Mouse (Mus musculus): Measurements from ENCODE around the gene Tll1. TPM values are rescaled to one million over a fixed set of nuclear protein-coding genes. Genes with fewer than 3 reads are reported as not detected.

Tll1 gene
- total RNA-seq (2021) = 1 to 10 TPM; 2.7 to 3.2 TPM
- long read RNA-seq, full-length matches to known transcripts = 3 of 3 reads
- long read RNA-seq, partial matches to known transcripts = 0 of 3 reads
- long read RNA-seq, other reads (novel, unspliced or antisense) = 0 of 3 reads

DNA sequence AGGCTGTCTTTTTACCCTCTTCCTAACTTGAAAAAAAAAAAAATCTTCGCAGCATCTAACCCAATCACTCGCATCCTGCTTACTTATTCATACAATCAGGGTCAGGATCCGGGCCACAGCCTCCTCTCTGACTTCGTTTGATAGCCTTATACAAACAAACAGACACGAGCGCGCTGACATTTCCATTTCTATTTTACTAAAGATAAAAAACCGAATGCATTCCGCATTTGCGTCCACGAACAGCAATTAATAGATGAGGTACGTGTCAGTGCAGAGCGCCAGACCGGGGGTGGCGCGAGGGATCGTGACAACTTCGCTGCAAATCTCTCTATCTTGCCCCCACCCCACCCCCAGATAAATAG is at the start of gene Tll1:
Gene Tll1, minus strand, starts transcription at position 248 of the 362 bp plus-strand sequence.
- peak; percentile 5 to 21 for DNase-seq (ENCODE audit: low spot score in 2 of 2)

DNA sequence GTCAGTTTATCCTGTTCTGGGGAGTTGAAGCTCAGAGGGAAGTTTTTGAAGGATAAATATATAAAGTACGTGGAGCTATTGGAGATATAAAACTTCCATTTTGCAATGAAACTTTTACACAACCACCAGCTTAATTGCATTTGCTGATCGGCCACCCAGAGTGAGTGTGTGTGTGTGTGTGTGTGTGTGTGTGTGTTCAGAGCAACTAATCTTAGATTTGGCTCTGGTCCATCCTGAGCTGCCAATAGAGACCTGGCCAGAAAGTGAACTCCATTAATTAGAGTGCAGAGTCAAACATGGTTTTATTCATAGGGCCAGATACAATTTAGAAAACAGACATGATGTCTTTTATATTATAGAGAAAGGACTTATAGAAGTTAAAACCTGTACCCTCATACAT is 32.6 kb upstream of the Tll1 start:
- no peak for DNase-seq (ENCODE audit: low spot score in 2 of 2)

- no peak for DNase-seq (ENCODE audit: low spot score in 2 of 2)
Observed at GRCm38 (mm10) chr8:64221600-64221999, 15.5 kb upstream of the Tll1 start.

GRCm38 (mm10) chr8:64217644-64218043 is 11.6 kb upstream of the Tll1 start:
- no peak for DNase-seq (ENCODE audit: low spot score in 2 of 2)

DNA sequence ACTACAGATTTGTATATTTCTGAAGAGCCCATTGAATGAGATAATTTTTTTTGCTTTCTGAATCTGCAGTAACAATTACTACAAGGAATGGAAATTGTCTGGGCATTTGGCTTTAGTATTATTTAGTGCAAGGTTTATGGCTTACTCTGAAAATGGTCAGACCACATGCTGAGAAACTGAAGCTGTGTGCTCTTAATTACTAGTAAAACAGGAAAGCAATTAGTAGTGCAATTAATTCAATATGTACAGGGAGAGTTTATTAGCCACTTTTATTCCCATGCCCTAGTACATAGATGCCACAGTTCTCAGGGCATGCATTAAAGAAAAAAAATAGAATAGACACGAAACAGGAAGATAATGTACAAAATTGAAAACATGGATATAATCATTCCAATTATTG is 10.2 kb upstream of the Tll1 start:
- DNase-seq (ENCODE audit: low spot score in 2 of 2) = no peak

- no peak for DNase-seq (ENCODE audit: low spot score in 2 of 2)
Observed at GRCm38 (mm10) chr8:64215374-64215773, 9.3 kb upstream of the Tll1 start.

GRCm38 (mm10) chr8:64214906-64215305 is 8.8 kb upstream of the Tll1 start:
- no peak for DNase-seq (ENCODE audit: low spot score in 2 of 2)

- DNase-seq (ENCODE audit: low spot score in 2 of 2) = peak in 1 of 2 experiments; percentile 21
Observed at GRCm38 (mm10) chr8:64206411-64206861, 365 bp upstream of the Tll1 start.

GRCm38 (mm10) chr8:64205321-64206023 is 599 bp downstream of the Tll1 start:
- peak in 1 of 2 experiments; percentile 4 for DNase-seq (ENCODE audit: low spot score in 2 of 2)

DNA sequence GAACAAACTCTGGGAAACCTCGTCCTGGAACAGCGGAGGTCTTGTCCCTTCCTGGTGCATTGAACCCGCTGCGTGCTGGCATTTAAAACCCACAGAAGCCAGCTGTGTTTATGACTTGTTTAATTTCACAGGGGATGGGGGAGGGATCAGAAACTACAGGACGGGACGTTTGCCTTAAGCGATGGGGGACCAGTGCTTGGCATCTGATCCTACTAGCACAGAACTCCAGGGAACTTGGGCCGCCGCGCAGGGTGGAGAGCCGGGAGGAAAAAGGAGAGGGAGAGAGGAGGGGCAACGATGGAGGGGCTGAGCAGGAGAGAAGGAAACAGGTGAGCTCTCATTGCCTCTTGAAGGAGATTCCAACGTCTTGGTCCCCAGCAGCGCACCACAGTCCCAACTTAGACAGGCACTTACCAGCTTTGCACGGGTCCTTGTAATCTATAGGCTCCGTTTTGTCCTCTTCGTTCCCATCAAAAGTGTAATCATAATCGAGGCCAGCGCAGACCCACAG is 1.2 kb downstream of the Tll1 start:
- DNase-seq (ENCODE audit: low spot score in 2 of 2) = no peak

GRCm38 (mm10) chr8:64204167-64204566 is 1.9 kb downstream of the Tll1 start:
- DNase-seq (ENCODE audit: low spot score in 2 of 2) = peak in 1 of 2 experiments; percentile 22

DNA sequence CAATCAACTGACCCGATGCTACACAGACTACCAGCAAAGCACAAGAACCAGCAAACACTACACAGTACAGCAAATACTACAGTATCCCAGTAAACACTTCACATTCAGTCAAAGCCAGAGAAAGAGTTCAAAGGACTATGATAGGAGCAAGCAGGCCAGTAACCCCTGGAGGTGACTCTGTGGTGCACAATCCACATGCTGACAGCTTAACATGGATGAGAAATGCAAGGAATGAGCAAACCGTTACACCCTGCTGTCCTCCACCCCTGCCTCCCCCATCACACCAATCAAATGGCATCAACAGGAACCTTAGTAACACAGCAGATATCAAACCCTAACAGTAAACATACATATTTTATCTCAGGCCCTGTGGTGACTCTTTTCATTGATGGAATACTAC is 7.7 kb downstream of the Tll1 start:
- DNase-seq (ENCODE audit: low spot score in 2 of 2) = no peak

DNA sequence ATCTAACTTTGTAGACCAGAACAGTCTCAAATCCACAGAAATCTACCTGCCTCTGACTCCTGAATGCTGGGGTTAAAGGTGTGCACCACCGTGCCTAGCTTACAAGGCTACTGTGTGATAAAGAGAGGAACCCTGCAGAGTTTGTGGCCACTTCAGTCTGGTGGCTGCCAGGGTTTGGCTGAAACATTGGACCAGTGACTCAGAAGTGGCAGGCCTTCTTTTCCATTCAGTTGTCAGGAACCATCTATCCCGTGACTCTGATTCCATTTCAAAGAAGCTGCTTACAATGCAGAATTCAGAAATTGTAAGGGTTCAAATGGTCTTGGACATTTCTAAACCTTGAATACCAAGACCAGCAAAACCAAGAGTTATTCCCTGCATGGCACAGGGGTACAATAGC is 12.7 kb downstream of the Tll1 start:
- no peak for DNase-seq (ENCODE audit: low spot score in 2 of 2)

DNA sequence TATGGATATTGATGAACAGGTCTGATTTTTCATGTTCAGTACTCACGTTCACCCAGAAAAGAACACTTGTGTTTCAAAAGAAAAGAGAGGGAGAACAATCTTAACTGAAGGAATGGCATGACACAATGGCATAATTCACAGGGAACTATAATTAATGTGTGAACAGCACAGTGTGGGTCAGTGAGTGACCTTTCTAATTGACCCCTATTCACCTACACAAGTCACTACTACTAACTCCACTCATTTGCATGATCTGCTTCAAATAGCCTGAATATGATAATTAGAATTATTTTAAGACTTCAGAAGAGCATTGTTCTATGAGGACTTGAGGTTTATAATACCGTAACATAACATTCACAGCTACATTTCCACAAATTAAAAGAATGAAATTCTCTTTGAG is 18.2 kb downstream of the Tll1 start:
- DNase-seq (ENCODE audit: low spot score in 2 of 2) = no peak

GRCm38 (mm10) chr8:64176931-64177330 is 29.1 kb downstream of the Tll1 start:
- no peak for DNase-seq (ENCODE audit: low spot score in 2 of 2)

DNA sequence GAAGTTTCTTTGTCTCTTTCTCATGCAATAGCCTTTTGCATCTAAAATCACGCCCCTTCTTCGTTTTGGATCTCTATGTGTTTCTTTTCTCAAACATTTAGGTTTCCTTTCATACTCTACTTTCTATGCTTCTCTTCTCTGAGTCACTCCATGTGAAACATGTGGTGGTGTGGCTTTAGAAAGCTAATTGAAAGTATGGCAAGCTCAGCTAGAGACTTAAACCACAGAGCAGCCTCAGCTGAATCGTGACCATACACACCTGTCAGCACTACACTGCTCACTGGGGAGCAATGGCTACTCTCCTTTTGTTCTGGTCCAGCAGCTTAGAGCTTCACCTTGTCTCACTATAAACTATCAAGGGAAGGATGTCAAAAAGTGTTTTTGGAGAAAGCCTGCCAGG is 31.2 kb downstream of the Tll1 start:
- DNase-seq (ENCODE audit: low spot score in 2 of 2) = no peak

GRCm38 (mm10) chr8:64173759-64174158 is 32.3 kb downstream of the Tll1 start:
- no peak for DNase-seq (ENCODE audit: low spot score in 2 of 2)

GRCm38 (mm10) chr8:64152899-64153891 is 52.9 kb downstream of the Tll1 start:
- peak in 1 of 2 experiments; percentile 3 for DNase-seq (ENCODE audit: low spot score in 2 of 2)

- peak; percentile 50 to 73 for DNase-seq (ENCODE audit: low spot score in 2 of 2)
Observed at GRCm38 (mm10) chr8:64152216-64152804, 53.8 kb downstream of the Tll1 start.

DNA sequence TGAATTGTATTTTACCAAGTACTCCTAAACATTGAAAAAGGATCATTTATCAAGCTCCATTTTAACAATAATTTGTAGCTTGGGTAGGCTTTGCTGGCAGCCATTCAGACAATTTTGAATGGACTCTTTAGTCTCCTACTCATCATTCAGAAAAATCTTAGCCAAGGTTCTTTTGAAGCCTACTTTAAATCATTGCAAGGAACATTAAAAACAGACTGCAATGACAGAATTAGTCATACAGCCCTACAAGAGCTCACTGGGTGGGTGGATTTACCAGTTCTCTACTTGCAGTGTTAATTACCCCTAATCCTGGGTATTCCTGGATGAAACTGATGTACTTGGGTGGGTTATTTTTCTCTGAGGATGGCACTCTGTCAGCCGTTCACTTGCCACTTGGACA is 69.5 kb downstream of the Tll1 start:
- DNase-seq (ENCODE audit: low spot score in 2 of 2) = peak in 1 of 2 experiments; percentile 1

GRCm38 (mm10) chr8:64107190-64107589 is 98.9 kb downstream of the Tll1 start:
- peak in 1 of 2 experiments; percentile 2 for DNase-seq (ENCODE audit: low spot score in 2 of 2)
